Comparison of ENCODE assay signal across 23 mouse cellular contexts in the genomic region with DNA sequence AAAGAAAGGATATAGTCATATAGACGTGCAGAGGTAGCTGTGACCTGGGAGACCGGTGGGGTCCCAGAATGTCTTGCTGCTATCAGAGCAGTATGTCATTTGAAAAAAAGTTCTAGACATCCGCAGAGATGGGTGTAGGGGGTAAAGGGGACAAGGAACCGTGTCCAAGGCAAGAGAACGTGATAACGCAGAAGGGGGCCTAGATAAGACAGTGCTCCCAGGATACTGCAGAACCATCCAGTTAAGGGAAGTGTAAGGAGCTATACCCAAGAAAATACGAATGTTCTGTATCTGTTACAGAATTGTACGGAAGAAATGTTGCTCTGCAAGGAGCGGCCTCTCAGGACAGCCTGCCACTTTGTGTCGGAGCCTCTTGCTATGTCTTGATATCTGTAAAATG.
DNase-seq lines count a peak whose midpoint lies in the region; ATAC-seq and TF ChIP-seq lines count a peak whose summit lies in the region.
"Had no signal": no experiment of that assay in that cellular context is flagged by ENCODE, and none has a peak within 500 bp of the region (broad histone marks: within the 10 kb centered on the region; RNA-seq: fewer than 3 reads in every experiment).

No protein-coding gene starts in this region.

- no peaks in the 10 kb centered on the region for H3K27me3 ChIP-seq in heart, embryonic 12.5 days (replicated peaks)
- no peaks in the 10 kb centered on the region for H3K27me3 ChIP-seq in heart, embryonic 16.5 days (ENCODE audit: control insufficient read depth, insufficient read depth, low read length)
- no peaks in the 10 kb centered on the region for H3K27me3 ChIP-seq in G1E (ENCODE audit: insufficient read depth, low read length)
- no peaks in the 10 kb centered on the region for H3K27me3 ChIP-seq in midbrain, embryonic 15.5 days (replicated peaks)
- H3K27me3 ChIP-seq: CH12.LX; forebrain, embryonic 13.5 days; heart, embryonic 15.5 days; intestine, embryonic 15.5 days had no signal

- TF ChIP-seq CTCF in G1E (IDR thresholded peaks at IDR 0.05; ENCODE audit: low read depth, low read length), result no peak

- no peak overlapping the region for H3K9ac ChIP-seq in heart, embryonic 12.5 days
- H3K9ac ChIP-seq in heart, embryonic 16.5 days (ENCODE audit: low read length), result no peak overlapping the region
- H3K9ac ChIP-seq in midbrain, embryonic 15.5 days, result no peak overlapping the region
- H3K9ac ChIP-seq: forebrain, embryonic 13.5 days; heart, embryonic 15.5 days; hindbrain, embryonic 13.5 days; intestine, embryonic 15.5 days had no signal

- no peaks in the 10 kb centered on the region for H3K9me3 ChIP-seq in heart, embryonic 12.5 days (replicated peaks)
- no peaks in the 10 kb centered on the region for H3K9me3 ChIP-seq in heart, embryonic 16.5 days (replicated peaks; ENCODE audit: control insufficient read depth, low read length)
- H3K9me3 ChIP-seq in G1E (replicated peaks), result no peaks in the 10 kb centered on the region
- no peaks in the 10 kb centered on the region for H3K9me3 ChIP-seq in midbrain, embryonic 15.5 days
- H3K9me3 ChIP-seq: forebrain, embryonic 10.5 days; forebrain, embryonic 13.5 days; heart, embryonic 10.5 days; heart, embryonic 15.5 days; hindbrain, embryonic 10.5 days; hindbrain, embryonic 13.5 days; intestine, embryonic 15.5 days had no signal

- 0 out of 2 replicates have a peak, but pooled peaks cover 2% of the 10 kb centered on the region for H3K36me3 ChIP-seq in heart, embryonic 12.5 days
- H3K36me3 ChIP-seq in heart, embryonic 16.5 days (ENCODE audit: control insufficient read depth, insufficient read depth), result no peaks in the 10 kb centered on the region
- peaks cover 54% of the 10 kb centered on the region for H3K36me3 ChIP-seq in G1E (replicated peaks)
- no peaks in the 10 kb centered on the region for H3K36me3 ChIP-seq in midbrain, embryonic 15.5 days (replicated peaks)
- H3K36me3 ChIP-seq: forebrain, embryonic 10.5 days; heart, embryonic 10.5 days; heart, embryonic 15.5 days; hindbrain, embryonic 10.5 days; hindbrain, embryonic 13.5 days; intestine, embryonic 15.5 days had no signal

- peaks cover 14% of the 10 kb centered on the region for H3K4me1 ChIP-seq in heart, embryonic 12.5 days (replicated peaks)
- peaks cover 11% of the 10 kb centered on the region for H3K4me1 ChIP-seq in heart, embryonic 16.5 days (ENCODE audit: control insufficient read depth, insufficient read depth, low read length)
- H3K4me1 ChIP-seq in G1E (ENCODE audit: insufficient read depth, low read depth, low read length), result peaks cover 58% of the 10 kb centered on the region
- peaks cover 7% of the 10 kb centered on the region for H3K4me1 ChIP-seq in brown adipose tissue, adult 24 weeks (ENCODE audit: control insufficient read depth, insufficient read depth, insufficient read length, low read length)
- no peaks in the 10 kb centered on the region for H3K4me1 ChIP-seq in midbrain, embryonic 15.5 days
- H3K4me1 ChIP-seq: forebrain, embryonic 10.5 days; forebrain, embryonic 13.5 days; intestine, embryonic 15.5 days had no signal

- ATAC-seq in heart, embryonic 12.5 days (ENCODE audit: insufficient number of reproducible peaks, low FRiP score), result no peak
- ATAC-seq in heart, embryonic 16.5 days (replicated peaks; ENCODE audit: extremely low read depth, insufficient read depth, low FRiP score), result no peak
- ATAC-seq in G1E (ENCODE audit: extremely low read depth, insufficient number of reproducible peaks, low FRiP score, poor library complexity, severe bottlenecking), result peak; percentile 67
- ATAC-seq in midbrain, embryonic 15.5 days (replicated peaks), result no peak
- ATAC-seq: activated CD4-positive, CD25-positive, alpha-beta regulatory T cell, adult 4 months; forebrain, embryonic 13.5 days; forebrain, embryonic 16.5 days; hindbrain, embryonic 16.5 days; intestine, embryonic 15.5 days had no signal

- 60% methylated on average over 10 of the region's 10 CpGs for WGBS in heart, embryonic 12.5 days
- WGBS in heart, embryonic 16.5 days, result 62% methylated on average over 10 of the region's 10 CpGs
- WGBS in midbrain, embryonic 15.5 days, result 93% methylated on average over 10 of the region's 10 CpGs

- H3K4me2 ChIP-seq in heart, embryonic 12.5 days, result no peak overlapping the region
- H3K4me2 ChIP-seq in heart, embryonic 16.5 days (ENCODE audit: low read depth, low read length), result no peak overlapping the region
- H3K4me2 ChIP-seq in midbrain, embryonic 15.5 days, result no peak overlapping the region
- H3K4me2 ChIP-seq: forebrain, embryonic 13.5 days; heart, embryonic 15.5 days; hindbrain, embryonic 13.5 days; intestine, embryonic 15.5 days had no signal

- H3K4me3 ChIP-seq in heart, embryonic 12.5 days, result no peak overlapping the region
- H3K4me3 ChIP-seq in heart, embryonic 16.5 days (ENCODE audit: low read length), result no peak overlapping the region
- H3K4me3 ChIP-seq in G1E (ENCODE audit: low read depth, low read length), result peak overlapping the region; percentile 63; the same call in 1 of the 2 replicates
- H3K4me3 ChIP-seq in brown adipose tissue, adult 24 weeks (ENCODE audit: insufficient read depth, low read depth, low read length), result no peak overlapping the region
- no peak overlapping the region for H3K4me3 ChIP-seq in midbrain, embryonic 15.5 days
- H3K4me3 ChIP-seq: forebrain, embryonic 10.5 days; forebrain, embryonic 13.5 days; heart, embryonic 10.5 days; heart, embryonic 15.5 days; hindbrain, embryonic 10.5 days; hindbrain, embryonic 13.5 days; intestine, embryonic 15.5 days had no signal

- peak; percentile 77 for DNase-seq in heart, adult 11 months
- no peak for DNase-seq in heart, postnatal 4 days
- no peak for DNase-seq in G1E (ENCODE audit: low spot score)
- DNase-seq in right cerebral cortex, postnatal 25 days, result no peak
- DNase-seq: adrenal gland, adult 8-10 months; adrenal gland, postnatal 25 days; B cell, adult 2 months; kidney, adult 11 months had no signal

- no peak overlapping the region for H3K27ac ChIP-seq in heart, embryonic 12.5 days (ENCODE audit: poor library complexity, severe bottlenecking)
- 0 out of 2 replicates have a peak overlapping the region, but pooled peaks have one; percentile 10 for H3K27ac ChIP-seq in heart, embryonic 16.5 days (ENCODE audit: low read length)
- H3K27ac ChIP-seq in brown adipose tissue, adult 24 weeks (replicated peaks; ENCODE audit: low read depth, low read length), result 0 out of 2 replicates have a peak overlapping the region, but pooled peaks have one; percentile 6
- no peak overlapping the region for H3K27ac ChIP-seq in midbrain, embryonic 15.5 days
- H3K27ac ChIP-seq: forebrain, embryonic 10.5 days; forebrain, embryonic 13.5 days; heart, embryonic 10.5 days; hindbrain, embryonic 10.5 days; hindbrain, embryonic 13.5 days; intestine, embryonic 15.5 days had no signal

Comparison
In these comparisons a context has a peak if more than half of its experiments do, and no peak if none do; other contexts are left out.
1. H3K27ac ChIP-seq: peak in heart, embryonic 16.5 days (single experiment) and brown adipose tissue, adult 24 weeks (single experiment); none in heart, embryonic 12.5 days (single experiment) and midbrain, embryonic 15.5 days (single experiment).